Mouse (Mus musculus) mouse trophoblast stem cell (cell line): ENCODE results near the gene Asxl1.

Experiments used
- in situ Hi-C, 2 experiments: fragments of 300-500 bp; cut with MseI, MboI; formaldehyde crosslinking; loops; 2 replicates in 1 of 2; 3 replicates in 1 of 2; pipeline ENCODE4 v1.15.1; 2025

The Asxl1 gene

GRCm38 (mm10) chr2:153443434-153444240 lies 98.0 kb downstream of the Asxl1 start:
- in situ Hi-C loops = no loop called here

DNA sequence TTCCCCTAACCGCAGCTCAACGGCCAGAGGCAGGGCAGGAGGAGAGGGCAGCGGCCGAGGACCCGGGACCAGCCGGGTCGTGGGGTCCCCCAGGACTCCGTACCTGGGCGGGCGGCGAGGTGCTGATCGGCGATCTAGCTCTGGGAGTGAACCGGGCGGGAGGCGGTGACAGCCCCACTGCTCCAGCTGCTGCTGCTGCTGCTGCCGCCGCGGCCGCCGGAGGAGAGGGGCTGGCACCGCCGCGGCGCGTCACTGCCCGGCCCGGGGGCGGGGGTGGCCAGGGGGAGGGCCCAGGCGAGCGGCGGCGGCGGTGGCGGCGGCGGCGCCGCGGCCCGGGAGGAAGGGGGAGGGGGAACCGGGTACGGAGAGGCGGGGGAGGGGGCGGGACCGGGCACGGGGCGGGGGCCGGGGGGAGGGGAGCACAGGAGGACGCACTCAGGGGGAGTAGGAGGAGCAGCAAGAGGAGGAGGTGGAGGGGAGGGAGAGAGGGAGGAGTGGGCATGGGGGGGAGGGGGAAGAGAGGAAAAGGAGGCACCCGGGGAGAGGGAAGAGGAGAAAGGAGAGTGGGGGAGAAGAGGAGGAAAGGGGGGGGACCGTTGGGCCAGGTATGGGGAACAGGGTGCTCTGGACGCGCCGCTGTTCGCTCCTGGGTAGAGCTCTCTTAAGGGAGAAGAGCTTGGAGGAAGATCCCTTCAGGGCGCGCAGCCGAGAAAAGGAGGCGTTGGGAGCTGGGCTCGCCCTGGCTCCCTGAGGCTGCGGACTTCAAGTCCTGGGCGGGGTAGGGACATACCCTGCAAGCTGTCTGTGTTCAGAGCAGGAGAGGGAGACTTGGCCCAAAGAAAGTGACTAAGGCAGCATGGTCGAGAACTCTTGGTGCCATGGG lies 98.9 kb downstream of the Asxl1 start:
- in situ Hi-C loops = no loop called here

DNA sequence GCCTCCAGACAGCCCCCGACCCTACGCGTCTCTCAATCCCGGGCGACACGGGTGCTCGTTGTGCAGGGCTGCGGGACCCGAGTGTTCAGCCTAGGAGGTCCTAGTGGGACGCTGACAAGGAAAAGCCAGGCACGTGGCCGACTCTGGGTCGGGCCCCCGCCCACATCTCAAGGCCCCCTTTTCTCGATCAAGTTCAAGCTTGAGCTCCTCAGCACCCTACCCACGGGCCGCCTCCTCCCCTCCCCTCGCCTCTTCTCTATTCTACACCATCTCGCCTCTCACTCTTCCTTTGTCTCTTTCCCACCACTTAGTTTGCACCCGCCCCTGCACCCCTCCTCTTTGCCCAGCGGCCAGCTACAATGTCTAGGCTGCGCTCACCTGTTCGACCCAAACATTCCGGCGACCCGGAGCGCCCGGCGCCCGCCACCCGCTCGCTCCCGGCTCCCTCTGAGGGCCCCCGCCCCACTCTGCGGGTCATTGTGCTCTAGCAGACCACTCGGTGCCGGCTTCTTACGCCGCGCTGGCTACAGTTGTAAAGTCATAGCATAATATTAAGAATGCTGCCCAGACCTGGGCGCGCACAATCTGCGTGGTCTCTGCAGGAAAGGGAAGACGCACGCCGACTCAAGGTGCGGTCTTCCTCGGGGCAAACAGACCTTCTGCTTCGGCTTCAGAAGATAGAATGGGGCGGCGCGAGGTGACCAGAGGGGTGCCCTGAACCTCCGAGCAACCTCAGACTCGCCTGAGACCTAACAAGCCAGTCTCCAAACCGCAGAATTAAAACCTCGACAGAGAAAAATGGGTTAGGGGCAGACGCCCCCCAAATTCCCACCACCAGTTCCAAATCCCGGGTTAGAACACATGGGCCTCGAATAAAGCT lies 99.7 kb downstream of the Asxl1 start:
- in situ Hi-C loops = no loop called here

- in situ Hi-C loops = no loop called here
Measured at GRCm38 (mm10) chr2:153446017-153446408, 100.4 kb downstream of the Asxl1 start.

GRCm38 (mm10) chr2:153446476-153446875 lies 100.8 kb downstream of the Asxl1 start:
- in situ Hi-C loops = no loop called here

DNA sequence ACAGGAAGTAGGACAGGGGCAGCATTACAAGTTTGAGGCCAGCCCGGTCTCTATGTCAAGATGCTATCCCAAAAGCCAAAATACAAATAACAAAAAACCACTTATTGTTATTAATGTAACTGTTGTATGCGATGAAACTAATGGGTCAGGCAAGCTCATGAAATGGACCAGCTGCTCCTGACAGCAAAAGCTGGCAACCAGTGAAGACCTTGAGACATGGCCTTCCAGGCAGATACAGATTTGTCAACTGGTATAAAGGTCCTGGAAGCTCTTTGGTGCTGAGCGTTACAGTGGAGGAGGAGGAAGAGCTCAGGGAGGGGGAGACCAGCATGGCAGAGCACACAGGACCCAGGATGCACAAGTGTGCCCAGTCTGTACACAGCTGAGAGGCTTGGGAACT lies 102.1 kb downstream of the Asxl1 start:
- in situ Hi-C loops = no loop called here

- in situ Hi-C loops = no loop called here
Measured at GRCm38 (mm10) chr2:153448519-153448918, 102.9 kb downstream of the Asxl1 start.
